Mouse (Mus musculus) heart, postnatal 14 days (tissue): ENCODE data around the gene Bpgm. TPM values are rescaled to one million over a fixed set of nuclear protein-coding genes. Genes with fewer than 3 reads are reported as not detected.

ENCODE experiments used
- total RNA-seq, 2 experiments: library from RNA; stranded (reverse); gene quantifications; 2 replicates each; pipeline ENCODE4 v1.2.3; 2021

Bpgm gene
- total RNA-seq, 2 experiments from 2014 or later, result 122 to 139 TPM

Other genes starting within 250 kb of the Bpgm start
- 100 to 1,000 TPM; 221 to 256 TPM for gene Akr1b3, start 158.7 kb upstream of the Bpgm start, total RNA-seq
- gene Akr1b8, start 122.1 kb upstream of the Bpgm start, total RNA-seq, result 1 to 10 TPM; 4.2 to 4.4 TPM
- gene Akr1b10, start 92.0 kb upstream of the Bpgm start, total RNA-seq, result 10 to 100 TPM; 63.4 to 70.7 TPM
- not detected for gene Akr1b7, start 63.9 kb upstream of the Bpgm start, total RNA-seq
- gene Cald1, start 122.3 kb downstream of the Bpgm start, total RNA-seq, result 10 to 100 TPM; 56.0 to 59.6 TPM